Mouse (Mus musculus): ENCODE data around the gene Mplkip.

Mplkip gene

GRCm38 (mm10) chr13:17694911-17695699, at the start of gene Mplkip, which contains the start of gene Sugct:
Gene Mplkip (plus strand): TSS chr13:17695192.
Gene Sugct (minus strand): TSS chr13:17695553.
- peak; percentile 100 for DNase-seq

- no peak for DNase-seq
Measured at GRCm38 (mm10) chr13:17667380-17667779, 27.6 kb upstream of the Mplkip start.

GRCm38 (mm10) chr13:17671122-17671521, 23.9 kb upstream of the Mplkip start:
- no peak for DNase-seq

GRCm38 (mm10) chr13:17689461-17689860, 5.5 kb upstream of the Mplkip start:
- DNase-seq = no peak

GRCm38 (mm10) chr13:17690686-17691085, 4.3 kb upstream of the Mplkip start:
- DNase-seq = no peak

GRCm38 (mm10) chr13:17691436-17691835, 3.6 kb upstream of the Mplkip start:
- no peak for DNase-seq

GRCm38 (mm10) chr13:17693816-17694215, 1.2 kb upstream of the Mplkip start:
- peak; percentile 20 for DNase-seq

GRCm38 (mm10) chr13:17694414-17694813, 578 bp upstream of the Mplkip start:
- no peak for DNase-seq

GRCm38 (mm10) chr13:17695898-17696580, 1.0 kb downstream of the Mplkip start:
- no peak for DNase-seq

- DNase-seq = no peak
Measured at GRCm38 (mm10) chr13:17700090-17700715, 5.2 kb downstream of the Mplkip start.

- DNase-seq = no peak
Measured at GRCm38 (mm10) chr13:17701322-17701721, 6.3 kb downstream of the Mplkip start.

- DNase-seq = no peak
Measured at GRCm38 (mm10) chr13:17702311-17702710, 7.3 kb downstream of the Mplkip start.

GRCm38 (mm10) chr13:17705188-17705826, 10.3 kb downstream of the Mplkip start:
- no peak for DNase-seq

- DNase-seq = no peak
Measured at GRCm38 (mm10) chr13:17708784-17709311, 13.9 kb downstream of the Mplkip start.

GRCm38 (mm10) chr13:17717357-17717756, 22.4 kb downstream of the Mplkip start:
- DNase-seq = no peak

GRCm38 (mm10) chr13:17727922-17728321, 32.9 kb downstream of the Mplkip start:
- no peak for DNase-seq

- DNase-seq = no peak
Measured at GRCm38 (mm10) chr13:17728798-17729197, 33.8 kb downstream of the Mplkip start.
